Mouse (Mus musculus) midbrain, embryonic 10.5 days (tissue): ENCODE data around the gene Tesk1. TPM values are rescaled to one million over a fixed set of nuclear protein-coding genes. Genes with fewer than 3 reads are reported as not detected.
"Not testable (repeated sequence)": the region's sequence is repeated elsewhere in the genome, so short reads cannot be mapped to it uniquely, and the experiment has no call there.

ENCODE experiments used
- DNase-seq: peaks from one replicate; pipeline ENCODE4 v3.0.0-alpha.2; 2017; ENCODE audit warnings: low spot score
- H3K27ac ChIP-seq: fragments of 300-500 bp; sonication (generic); replicated peaks from 2 replicates; pipeline ENCODE4 v1.5.1; 2016; ENCODE audit warnings: mild to moderate bottlenecking
- H3K27me3 ChIP-seq: fragments of 300-500 bp; sonication (generic); 2 replicates; pipeline ENCODE4 v1.6.1; 2016; ENCODE audit warnings: low read depth, mild to moderate bottlenecking; ENCODE audit not compliant: poor library complexity, severe bottlenecking
- H3K36me3 ChIP-seq: fragments of 300-500 bp; sonication (generic); 2 replicates; pipeline ENCODE4 v1.6.1; 2016; ENCODE audit warnings: mild to moderate bottlenecking, moderate library complexity
- H3K4me1 ChIP-seq: fragments of 300-500 bp; sonication (generic); 2 replicates; pipeline ENCODE4 v1.6.1; 2016
- H3K4me3 ChIP-seq: fragments of 300-500 bp; sonication (generic); 2 replicates; pipeline ENCODE4 v1.5.1; 2016; ENCODE audit warnings: mild to moderate bottlenecking, moderate library complexity
- H3K9me3 ChIP-seq: fragments of 300-500 bp; sonication (generic); replicated peaks from 2 replicates; pipeline ENCODE4 v1.6.1; 2016; ENCODE audit warnings: mild to moderate bottlenecking
- WGBS: fragments of 180-500 bp; shearing (Covaris S2); methylation state at CpG from one replicate; pipeline ENCODE4 v1.1.7; 2016; 5-methylcytosine and 5-hydroxymethylcytosine counted together
- polyA plus RNA-seq: library from polyadenylated mRNA; unstranded; fragments of >200 nt; fragmentation: Nextera tagmentation; extraction: Ambion mirVana; gene quantifications from 2 replicates; pipeline ENCODE4 v1.2.1, GENCODE M21; 2016

The Tesk1 gene
- polyA plus RNA-seq, 1 experiment from 2014 or later: 2.9 TPM

- H3K27me3 ChIP-seq: no peaks in the 10 kb centered on the region
- H3K27ac ChIP-seq: no peak overlapping the region
- no peaks in the 10 kb centered on the region for H3K9me3 ChIP-seq
- H3K36me3 ChIP-seq: no peaks in the 10 kb centered on the region
- WGBS: 91% methylated on average over 10 of the region's 10 CpGs
- DNase-seq: no peak
- no peak overlapping the region for H3K4me3 ChIP-seq
- no peaks in the 10 kb centered on the region for H3K4me1 ChIP-seq
These were observed 28.6 kb downstream of the Tesk1 start for GRCm38 (mm10) chr4:43470301-43470700.

DNA sequence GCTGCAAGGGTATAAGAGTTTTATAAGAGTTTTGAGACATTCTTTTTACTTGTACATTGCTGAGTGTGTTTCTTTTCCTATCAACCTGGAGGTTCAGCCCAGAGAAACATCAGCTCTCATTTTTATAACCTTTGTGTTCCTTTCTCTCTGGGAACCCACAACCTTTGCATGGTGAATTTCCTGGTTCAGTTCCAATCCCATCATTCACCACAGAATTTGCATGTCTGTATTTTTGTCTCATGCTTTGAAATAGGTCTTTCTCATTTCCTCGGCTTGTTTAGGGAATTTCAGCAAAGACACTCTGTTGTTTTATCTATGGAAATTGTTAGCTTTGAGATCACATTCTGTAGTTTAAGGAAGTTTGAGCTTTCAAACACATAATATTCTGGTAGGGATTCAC is 31.9 kb downstream of the Tesk1 start:
- Histone ChIP-seq H3K4me3 (no peak overlapping the region), H3K4me1 (peaks cover 5% of the 10 kb centered on the region; the same call in 1 of the 2 replicates), H3K36me3 (no peaks in the 10 kb centered on the region), H3K27me3 (no peaks in the 10 kb centered on the region), H3K9me3 (no peaks in the 10 kb centered on the region), H3K27ac (no peak overlapping the region)
- no peak for DNase-seq
- 83% methylated on average over 1 of the region's 1 CpGs for WGBS

DNA sequence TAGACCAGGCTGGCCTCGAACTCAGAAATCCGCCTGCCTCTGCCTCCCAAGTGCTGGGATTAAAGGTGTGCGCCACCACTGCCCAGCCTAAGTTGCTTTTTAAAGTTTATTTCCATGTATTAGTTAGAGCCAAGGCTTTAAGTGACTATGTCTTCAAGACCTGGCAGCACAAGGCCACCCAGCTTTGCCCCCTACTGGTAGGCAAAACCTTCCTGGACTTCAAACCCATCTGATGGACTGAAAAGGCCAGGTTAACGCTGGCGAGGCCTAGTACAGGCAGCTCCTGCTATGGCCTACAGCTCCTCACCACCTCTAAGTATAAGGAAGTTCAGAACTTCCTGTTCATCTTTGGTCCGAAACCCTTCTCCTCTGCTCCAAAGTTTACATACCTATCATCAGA is 34.9 kb downstream of the Tesk1 start:
- Histone ChIP-seq H3K9me3 (no peaks in the 10 kb centered on the region), H3K4me1 (peaks cover 9% of the 10 kb centered on the region; the same call in 1 of the 2 replicates), H3K27me3 (no peaks in the 10 kb centered on the region), H3K27ac (no peak overlapping the region), H3K36me3 (no peaks in the 10 kb centered on the region), H3K4me3 (no peak overlapping the region)
- no peak for DNase-seq
- WGBS: 90% methylated on average over 6 of the region's 6 CpGs

GRCm38 (mm10) chr4:43477857-43478533 is 36.3 kb downstream of the Tesk1 start:
- WGBS: 18% methylated on average over 11 of the region's 11 CpGs
- Histone ChIP-seq H3K27me3 (peaks cover 5% of the 10 kb centered on the region; the same call in 1 of the 2 replicates), H3K4me3 (peak overlapping the region; percentile 43), H3K27ac (peak overlapping the region; percentile 80), H3K4me1 (peaks cover 9% of the 10 kb centered on the region; the same call in 1 of the 2 replicates), H3K36me3 (no peaks in the 10 kb centered on the region), H3K9me3 (no peaks in the 10 kb centered on the region)
- peak; percentile 83 for DNase-seq

DNA sequence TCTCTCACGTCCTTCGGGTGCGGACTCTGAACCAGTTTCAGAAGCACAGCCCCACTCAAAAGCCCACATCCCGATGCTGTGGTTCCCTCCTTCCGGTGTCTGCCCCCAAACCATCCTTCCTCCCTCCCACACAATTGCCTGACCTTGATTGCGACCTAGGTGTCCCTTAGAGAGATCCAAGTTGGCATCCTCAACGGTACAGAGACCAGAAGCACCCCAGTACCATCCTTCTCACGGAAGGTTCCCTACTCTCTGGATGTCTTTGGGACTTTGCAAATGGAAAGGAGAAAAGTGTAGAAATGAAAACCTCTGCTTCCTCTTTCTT is 36.8 kb downstream of the Tesk1 start:
- H3K4me3 ChIP-seq: peak overlapping the region; percentile 43
- H3K27me3 ChIP-seq: peaks cover 5% of the 10 kb centered on the region; the same call in 1 of the 2 replicates
- H3K4me1 ChIP-seq: peaks cover 9% of the 10 kb centered on the region; the same call in 1 of the 2 replicates
- H3K27ac ChIP-seq: peak overlapping the region; percentile 80
- 53% methylated on average over 8 of the region's 8 CpGs for WGBS
- no peak for DNase-seq
- H3K9me3 ChIP-seq: no peaks in the 10 kb centered on the region
- no peaks in the 10 kb centered on the region for H3K36me3 ChIP-seq

DNA sequence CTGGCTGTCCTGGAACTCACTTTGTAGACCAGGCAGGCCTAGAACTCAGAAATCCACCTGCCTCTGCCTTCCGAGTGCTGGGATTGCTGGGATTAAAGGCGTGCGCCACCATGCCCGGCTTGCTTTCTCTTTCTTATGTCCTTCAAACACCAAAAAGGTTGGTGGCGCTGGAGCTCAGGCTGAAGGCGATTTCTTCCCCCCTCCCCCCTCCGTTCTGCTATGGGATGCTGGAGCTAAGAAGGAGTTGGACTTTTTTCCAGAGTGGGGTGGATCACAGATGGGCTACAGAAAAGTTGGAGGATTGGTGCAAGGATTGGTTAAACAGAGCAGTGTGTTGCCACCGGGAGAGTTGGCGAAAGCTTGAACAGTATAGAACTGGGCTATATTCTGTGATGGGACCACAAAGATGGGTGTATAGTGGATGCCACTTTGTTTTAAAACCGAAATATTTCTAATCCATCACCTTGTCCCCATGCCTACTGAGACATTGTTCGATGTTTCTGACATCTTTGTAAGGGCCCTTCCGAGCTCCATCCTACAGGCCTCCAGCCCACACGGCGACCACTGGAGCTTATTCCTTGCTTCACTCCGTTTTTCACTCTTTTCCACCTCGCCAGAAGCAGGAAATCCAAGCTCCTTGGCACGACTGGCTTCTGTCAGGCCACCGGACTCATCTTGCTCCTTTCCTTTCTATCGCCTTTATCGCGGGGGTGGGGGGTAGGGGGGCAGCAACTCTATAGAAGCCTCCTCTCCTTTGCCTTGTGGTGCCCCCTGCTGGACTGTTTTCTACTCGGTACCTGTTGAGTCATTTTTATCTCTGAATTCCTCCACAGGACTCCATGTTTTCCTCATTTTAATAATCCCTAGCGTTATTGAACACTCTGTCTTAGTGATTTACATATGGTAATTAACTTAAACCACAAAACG is 37.4 kb downstream of the Tesk1 start:
- H3K27ac ChIP-seq: no peak overlapping the region
- peaks cover 5% of the 10 kb centered on the region; the same call in 1 of the 2 replicates for H3K27me3 ChIP-seq
- no peaks in the 10 kb centered on the region for H3K36me3 ChIP-seq
- peak; percentile 62 for DNase-seq
- 47% methylated on average over 24 of the region's 24 CpGs for WGBS
- no peaks in the 10 kb centered on the region for H3K9me3 ChIP-seq
- H3K4me1 ChIP-seq: peaks cover 9% of the 10 kb centered on the region; the same call in 1 of the 2 replicates
- H3K4me3 ChIP-seq: no peak overlapping the region

DNA sequence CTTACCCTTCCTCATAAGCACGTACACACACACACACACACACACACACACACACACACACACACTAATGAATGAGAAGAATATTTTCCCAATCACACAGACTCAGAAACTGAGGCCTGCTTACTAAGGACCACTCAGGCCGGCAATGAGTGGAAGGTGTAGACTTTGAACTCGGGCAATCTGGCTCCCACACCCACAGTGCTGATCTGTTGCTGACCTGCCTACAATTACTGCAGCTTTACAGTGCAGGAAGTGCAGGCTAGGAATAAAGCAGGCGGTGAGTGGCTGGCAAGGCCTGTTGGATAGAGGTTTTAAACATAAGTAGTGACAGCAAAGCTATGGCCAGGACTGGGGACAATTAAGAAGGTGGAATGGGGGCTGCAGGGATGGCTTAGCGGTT is 39.2 kb downstream of the Tesk1 start:
- Histone ChIP-seq H3K27me3 (peaks cover 5% of the 10 kb centered on the region; the same call in 1 of the 2 replicates), H3K36me3 (no peaks in the 10 kb centered on the region), H3K4me1 (peaks cover 9% of the 10 kb centered on the region; the same call in 1 of the 2 replicates), H3K9me3 (no peaks in the 10 kb centered on the region), H3K27ac (no peak overlapping the region), H3K4me3 (no peak overlapping the region)
- 86% methylated on average over 5 of the region's 5 CpGs for WGBS
- no peak for DNase-seq

DNA sequence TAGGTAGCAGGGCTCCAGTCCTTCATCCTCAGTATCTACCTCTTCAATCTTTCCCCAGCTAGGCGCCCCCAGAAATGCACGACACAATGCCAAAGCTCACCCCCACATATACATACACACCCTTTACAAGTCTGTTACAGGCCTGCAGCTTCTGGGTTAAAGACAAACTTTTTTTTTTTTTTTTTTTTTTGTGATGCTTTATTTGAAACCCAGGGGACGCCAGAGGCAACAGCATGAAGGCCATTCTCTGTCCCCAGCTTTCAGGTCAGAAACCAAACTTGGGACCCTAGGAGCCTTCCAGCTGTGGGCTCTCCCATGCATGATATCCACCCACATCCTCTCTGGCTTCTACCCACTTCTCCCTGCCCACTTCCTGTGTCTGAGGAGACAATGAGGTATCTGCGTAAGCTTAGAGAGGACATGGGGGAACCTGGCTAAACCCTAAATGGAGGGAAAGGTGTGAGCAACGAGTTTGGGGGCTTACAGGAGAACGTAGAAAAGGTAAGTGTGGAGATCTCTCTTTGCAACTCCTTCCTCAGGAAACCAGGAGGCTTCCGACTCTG is 40.2 kb downstream of the Tesk1 start:
- no peak for DNase-seq
- peaks cover 5% of the 10 kb centered on the region; the same call in 1 of the 2 replicates for H3K27me3 ChIP-seq
- H3K9me3 ChIP-seq: no peaks in the 10 kb centered on the region
- H3K36me3 ChIP-seq: no peaks in the 10 kb centered on the region
- WGBS: 73% methylated on average over 7 of the region's 7 CpGs
- peaks cover 9% of the 10 kb centered on the region; the same call in 1 of the 2 replicates for H3K4me1 ChIP-seq
- no peak overlapping the region for H3K4me3 ChIP-seq
- H3K27ac ChIP-seq: no peak overlapping the region

GRCm38 (mm10) chr4:43482591-43482990 is 40.9 kb downstream of the Tesk1 start:
- Histone ChIP-seq H3K4me1 (peaks cover 9% of the 10 kb centered on the region; the same call in 1 of the 2 replicates), H3K27me3 (peaks cover 5% of the 10 kb centered on the region; the same call in 1 of the 2 replicates), H3K27ac (no peak overlapping the region), H3K9me3 (no peaks in the 10 kb centered on the region), H3K36me3 (no peaks in the 10 kb centered on the region), H3K4me3 (no peak overlapping the region)
- WGBS: 78% methylated on average over 10 of the region's 10 CpGs
- no peak for DNase-seq

DNA sequence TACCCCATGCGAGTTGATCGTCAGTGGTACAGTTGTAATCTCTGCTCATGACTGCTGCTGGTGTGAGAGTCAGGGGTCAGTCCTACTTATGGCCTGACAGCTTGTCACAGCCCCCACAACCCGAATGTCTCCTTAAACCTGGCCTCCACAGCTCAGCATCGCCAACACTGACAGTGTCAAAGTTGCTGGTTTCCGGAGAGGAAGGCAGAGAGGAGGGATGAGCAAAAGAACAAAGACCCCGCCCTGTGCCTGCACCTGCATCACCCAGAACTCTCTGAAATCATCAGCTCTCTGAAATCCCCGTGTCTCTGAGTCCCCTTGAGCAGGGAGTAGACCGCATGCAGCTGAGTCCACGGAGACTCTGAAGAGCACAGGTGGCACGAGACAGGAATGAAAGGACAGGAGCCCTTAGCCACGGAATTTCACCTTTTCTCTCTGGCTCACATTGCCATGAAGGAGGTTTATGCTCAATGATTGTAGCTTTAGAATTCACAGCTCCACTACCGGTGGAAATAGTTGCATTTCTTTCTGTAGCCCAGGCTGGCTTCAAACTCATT is 41.9 kb downstream of the Tesk1 start, which contains the start of gene Sit1:
TSS of gene Sit1 (minus strand) at position 200 of the 557 bp plus-strand sequence.
- no peak for DNase-seq
- Histone ChIP-seq H3K36me3 (no peaks in the 10 kb centered on the region), H3K4me3 (no peak within 1 kb of the TSS), H3K9me3 (no peaks in the 10 kb centered on the region), H3K4me1 (peaks cover 4% of the 10 kb centered on the region; the same call in 1 of the 2 replicates), H3K27ac (no peak within 1 kb of the TSS), H3K27me3 (peaks cover 5% of the 10 kb centered on the region; the same call in 1 of the 2 replicates)
- 62% methylated on average over 12 of the region's 12 CpGs for WGBS

DNA sequence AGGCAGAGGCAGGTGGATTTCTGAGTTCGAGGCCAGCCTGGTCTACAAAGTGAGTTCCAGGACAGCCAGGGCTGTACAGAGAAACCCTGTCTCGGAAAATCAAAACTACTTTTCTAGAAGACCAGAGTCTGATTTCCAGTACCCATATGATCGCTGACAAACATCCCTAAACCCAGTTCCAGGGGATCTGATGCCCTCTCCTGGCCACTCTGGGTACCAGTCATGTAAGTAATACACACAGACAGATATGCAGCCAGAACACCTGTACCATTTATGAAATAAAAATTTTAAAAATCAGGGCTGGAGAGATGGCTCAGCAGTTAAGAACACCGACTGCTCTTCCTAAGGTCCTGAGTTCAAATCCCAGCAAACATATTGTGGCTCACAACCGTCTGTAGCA is 43.9 kb downstream of the Tesk1 start:
- 83% methylated on average over 5 of the region's 5 CpGs for WGBS
- H3K27ac ChIP-seq, H3K27me3 ChIP-seq, H3K9me3 ChIP-seq, H3K36me3 ChIP-seq, H3K4me3 ChIP-seq, H3K4me1 ChIP-seq, DNase-seq: not testable (repeated sequence)

GRCm38 (mm10) chr4:43489611-43490010 is 47.9 kb downstream of the Tesk1 start:
- Histone ChIP-seq H3K27ac (no peak overlapping the region), H3K4me3 (no peak overlapping the region), H3K36me3 (no peaks in the 10 kb centered on the region), H3K27me3 (0 out of 2 replicates have a peak, but pooled peaks cover 3% of the 10 kb centered on the region), H3K9me3 (peaks cover 3% of the 10 kb centered on the region; the same call in 1 of the 2 replicates), H3K4me1 (peaks cover 13% of the 10 kb centered on the region)
- WGBS: 95% methylated on average over 3 of the region's 3 CpGs
- DNase-seq: no peak
